Mouse (Mus musculus) layer of hippocampus, postnatal 10 days (tissue): ENCODE measurements around the gene Slc9a3r2. TPM values are rescaled to one million over a fixed set of nuclear protein-coding genes. Genes with fewer than 3 reads are reported as not detected.
A peak's percentile ranks its signal among the peaks of the same experiment; 100 is the strongest.

Experiments
- DNase-seq, 2 experiments: peaks; one replicate each; pipeline ENCODE4 v3.0.0; 2021; ENCODE audit warnings: low spot score in 2 of 2
- long read RNA-seq: library from polyadenylated mRNA; stranded (forward); transcript quantifications from one replicate; pipeline ENCODE4 v2.0.0, GENCODE M21; 2023
- total RNA-seq, 2 experiments: library from RNA; stranded (reverse); gene quantifications; 2 replicates each; pipeline ENCODE4 v1.2.3; 2021

Slc9a3r2 gene
- 10 to 100 TPM; 48.5 to 49.4 TPM for total RNA-seq
- long read RNA-seq, transcript Slc9a3r2-201 (7 exons, 2,136 nt), result major isoform, 62 of 101 reads
- long read RNA-seq, transcript Slc9a3r2-205 (6 exons, 2,035 nt), result minor isoform, 8 of 101 reads
- long read RNA-seq, partial matches to known transcripts, result 2 of 101 reads
- long read RNA-seq, other reads (novel, unspliced or antisense), result 26 of 101 reads

GRCm38 (mm10) chr17:24650070-24650616 lies at the start of gene Slc9a3r2:
Slc9a3r2 (minus strand) TSS chr17:24650327.
- peak; percentile 44 to 56 for DNase-seq

- DNase-seq, result no peak
Measured at GRCm38 (mm10) chr17:24699473-24699872, 49.3 kb upstream of the Slc9a3r2 start.

GRCm38 (mm10) chr17:24698715-24699114 lies 48.6 kb upstream of the Slc9a3r2 start:
- DNase-seq, result no peak

GRCm38 (mm10) chr17:24697985-24698384 lies 47.9 kb upstream of the Slc9a3r2 start:
- DNase-seq, result no peak

- peak; percentile 80 to 87 for DNase-seq
Measured at GRCm38 (mm10) chr17:24696011-24696697, 46.0 kb upstream of the Slc9a3r2 start, which contains the start of the genes Gfer and Noxo1. Gfer (minus strand) TSS chr17:24696156. Noxo1 (plus strand) TSS chr17:24696234.

GRCm38 (mm10) chr17:24695326-24696010 lies 45.3 kb upstream of the Slc9a3r2 start:
- DNase-seq, result peak in 1 of 2 experiments; percentile 28

GRCm38 (mm10) chr17:24692385-24692784 lies 42.3 kb upstream of the Slc9a3r2 start:
- DNase-seq, result no peak

- peak; percentile 30 to 68 for DNase-seq
Measured at GRCm38 (mm10) chr17:24689251-24690081, 39.3 kb upstream of the Slc9a3r2 start, which contains the start of gene Syngr3. Syngr3 (minus strand) TSS chr17:24689955.

GRCm38 (mm10) chr17:24687599-24687998 lies 37.5 kb upstream of the Slc9a3r2 start:
- no peak for DNase-seq

- DNase-seq, result no peak
Measured at GRCm38 (mm10) chr17:24687146-24687595, 37.0 kb upstream of the Slc9a3r2 start.

- no peak for DNase-seq
Measured at GRCm38 (mm10) chr17:24686514-24686913, 36.4 kb upstream of the Slc9a3r2 start.

- DNase-seq, result no peak
Measured at GRCm38 (mm10) chr17:24677500-24678080, 27.5 kb upstream of the Slc9a3r2 start.

- DNase-seq, result no peak
Measured at GRCm38 (mm10) chr17:24676877-24677276, 26.8 kb upstream of the Slc9a3r2 start.

- peak; percentile 80 to 81 for DNase-seq
Measured at GRCm38 (mm10) chr17:24676187-24676586, 26.1 kb upstream of the Slc9a3r2 start.

- DNase-seq, result no peak
Measured at GRCm38 (mm10) chr17:24674277-24674676, 24.1 kb upstream of the Slc9a3r2 start.

- DNase-seq, result no peak
Measured at GRCm38 (mm10) chr17:24672141-24672540, 22.0 kb upstream of the Slc9a3r2 start.

GRCm38 (mm10) chr17:24671346-24671745 lies 21.2 kb upstream of the Slc9a3r2 start:
- no peak for DNase-seq

GRCm38 (mm10) chr17:24670246-24670844 lies 20.2 kb upstream of the Slc9a3r2 start:
- no peak for DNase-seq

GRCm38 (mm10) chr17:24669545-24670245 lies 19.6 kb upstream of the Slc9a3r2 start, which contains the start of gene Zfp598:
Zfp598 (plus strand) TSS chr17:24669687.
- peak; percentile 93 to 94 for DNase-seq
